Comparison of ENCODE assay signal across 8 mouse cellular contexts in genomic region chr2:104095741-104096213, GRCm38 (mm10). TPM values are rescaled to one million over a fixed set of nuclear protein-coding genes. Genes with fewer than 3 reads are reported as not detected.
DNase-seq lines count a peak whose midpoint lies in the region; ATAC-seq and TF ChIP-seq lines count a peak whose summit lies in the region.

Gene Cd59a (plus strand): TSS chr2:104095801.

- no peaks in the 10 kb centered on the region for H3K9me3 ChIP-seq in hindbrain, embryonic 11.5 days (ENCODE audit: control insufficient read depth, low read length)
- H3K9me3 ChIP-seq in lung, postnatal 0 days (ENCODE audit: low read length), result no peaks in the 10 kb centered on the region

- DNase-seq in Patski (ENCODE audit: low read depth, low spot score), result no peak
- peak; percentile 57 to 65 for DNase-seq in cerebellum, postnatal 14 days
- peak; percentile 21 to 34 for DNase-seq in frontal cortex, postnatal 14 days (ENCODE audit: low spot score in 2 of 2)
- DNase-seq in hindbrain, embryonic 11.5 days (ENCODE audit: low spot score), result peak; percentile 86
- DNase-seq in layer of hippocampus, postnatal 10 days (ENCODE audit: low spot score in 2 of 2), result peak; percentile 33 to 46
- peak; percentile 88 for DNase-seq in lung, postnatal 0 days (ENCODE audit: low spot score)
- peak; percentile 66 for DNase-seq in retina, adult 2 months (ENCODE audit: low read depth, low spot score)
- DNase-seq in thymus, postnatal 36 days, result peak; percentile 26 to 34

- no peaks in the 10 kb centered on the region for H3K36me3 ChIP-seq in hindbrain, embryonic 11.5 days (ENCODE audit: control insufficient read depth, insufficient read depth, low read length)
- no peaks in the 10 kb centered on the region for H3K36me3 ChIP-seq in lung, postnatal 0 days (ENCODE audit: insufficient read depth, low read length)

- peak; percentile 79 for ATAC-seq in Patski
- peak; percentile 89 for ATAC-seq in hindbrain, embryonic 11.5 days (ENCODE audit: low FRiP score)
- peak; percentile 94 for ATAC-seq in lung, postnatal 0 days

- POLR2A ChIA-PET in Patski (lab: Charles Lee), result interaction anchor here (1.2 kb wide), 1 partner anchor 26 kb away, joined by 8 read pairs; the partner anchor contains the start of gene Cd59b

- peak within 1 kb of the TSS; percentile 70 for H3K9ac ChIP-seq in hindbrain, embryonic 11.5 days (ENCODE audit: low read depth, low read length)
- no peak within 1 kb of the TSS; the same call in 1 of the 2 replicates for H3K9ac ChIP-seq in lung, postnatal 0 days (replicated peaks; ENCODE audit: low read depth)

- TF ChIP-seq CTCF in Patski (IDR thresholded peaks at IDR 0.05), result no peak
- no peak for TF ChIP-seq CTCF in lung, postnatal 0 days (IDR thresholded peaks at IDR 0.05)

- no peaks in the 10 kb centered on the region for H3K27me3 ChIP-seq in Patski
- H3K27me3 ChIP-seq in hindbrain, embryonic 11.5 days (ENCODE audit: control insufficient read depth, insufficient read depth, low read length), result no peaks in the 10 kb centered on the region
- no peaks in the 10 kb centered on the region for H3K27me3 ChIP-seq in lung, postnatal 0 days (replicated peaks; ENCODE audit: insufficient read depth, low read length)

- WGBS in hindbrain, embryonic 11.5 days, result 3% methylated on average over 14 of the region's 15 CpGs
- 2% methylated on average over 15 of the region's 15 CpGs for WGBS in lung, postnatal 0 days

- TF ChIP-seq EP300 in lung, postnatal 0 days (IDR thresholded peaks at IDR 0.05), result no peak

- peaks cover 5% of the 10 kb centered on the region; the same call in 1 of the 2 replicates for H3K4me1 ChIP-seq in hindbrain, embryonic 11.5 days (replicated peaks; ENCODE audit: control insufficient read depth, insufficient read depth, low read length)
- no peaks in the 10 kb centered on the region for H3K4me1 ChIP-seq in lung, postnatal 0 days (ENCODE audit: insufficient read depth, low read depth, low read length)

- peak within 1 kb of the TSS; percentile 58 for H3K4me2 ChIP-seq in hindbrain, embryonic 11.5 days (replicated peaks; ENCODE audit: low read depth, low read length)
- peak within 1 kb of the TSS; percentile 56 for H3K4me2 ChIP-seq in lung, postnatal 0 days (replicated peaks; ENCODE audit: low read depth, low read length)

- H3K4me3 ChIP-seq in hindbrain, embryonic 11.5 days (ENCODE audit: low read depth, low read length), result peak within 1 kb of the TSS; percentile 43
- H3K4me3 ChIP-seq in lung, postnatal 0 days (ENCODE audit: low read depth, low read length), result peak within 1 kb of the TSS; percentile 31

- CTCF ChIA-PET in Patski (lab: Charles Lee), result interaction anchor here (0.7 to 1.5 kb wide), 3 partner anchors 39 to 399 kb away, joined by 3 read pairs; no protein-coding TSS in a partner anchor

- peak within 1 kb of the TSS; percentile 72 for H3K27ac ChIP-seq in hindbrain, embryonic 11.5 days (ENCODE audit: low read depth, low read length)
- H3K27ac ChIP-seq in lung, postnatal 0 days (ENCODE audit: low read length), result peak within 1 kb of the TSS; percentile 52

- in situ Hi-C loops in Patski (cut with MboI; ENCODE audit: low pct_unique_long_range_greater_than_20kb), result no loop called here

RNA-seq across cellular contexts. Expression of gene Cd59a, which starts in this region (rescaled TPM):
- 89.8 TPM for polyA plus RNA-seq in Patski (2021)
- polyA plus RNA-seq in hindbrain, embryonic 11.5 days (2014; fragmentation: Nextera tagmentation; extraction: Ambion mirVana), result 31.7 and 32.3 TPM in 2 replicates
- 1 to 10 TPM; 2.0 to 3.2 TPM for total RNA-seq in layer of hippocampus, postnatal 10 days (2021)
- polyA plus RNA-seq in lung, postnatal 0 days (2015; fragmentation: Nextera tagmentation; extraction: Ambion mirVana), result 32.4 and 33.2 TPM in 2 replicates
